Mouse (Mus musculus) bone marrow macrophage, adult 2 months (primary cell): ENCODE data around the gene Zfp691.

Experiments used
- CTCF ChIP-seq: IDR thresholded peaks from 2 replicates; pipeline ENCODE4 v1.5.1; 2012; ENCODE audit warnings: low read depth, mild to moderate bottlenecking, low read length, moderate library complexity
- POLR2A ChIP-seq: IDR thresholded peaks from 2 replicates; pipeline ENCODE4 v1.6.1; 2012; ENCODE audit warnings: mild to moderate bottlenecking, low read depth, low read length, borderline replicate concordance

DNA sequence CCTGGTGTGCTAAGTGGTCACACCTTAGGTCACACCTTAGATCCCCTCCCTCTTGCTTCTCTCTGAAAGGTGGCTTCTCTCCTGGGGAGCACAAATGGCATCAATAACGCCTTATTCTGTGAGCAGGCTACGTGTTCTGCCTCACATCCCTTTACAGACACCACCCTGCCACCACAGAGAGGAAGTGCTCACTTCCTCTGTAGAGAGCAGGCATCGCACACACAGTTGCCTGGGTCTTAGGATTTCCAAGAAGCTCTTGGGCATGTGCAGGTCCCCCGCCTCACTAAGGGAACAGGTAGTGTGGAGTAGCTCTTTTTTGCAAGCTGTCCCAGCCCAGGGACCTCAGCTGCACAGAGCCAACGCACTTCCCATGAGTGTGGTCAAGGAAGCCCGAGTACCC is 46.8 kb downstream of the Zfp691 start:
- TF ChIP-seq POLR2A (no peak), CTCF (no peak)
